Mouse (Mus musculus): ENCODE results near the gene Cpped1.

The Cpped1 gene

DNA sequence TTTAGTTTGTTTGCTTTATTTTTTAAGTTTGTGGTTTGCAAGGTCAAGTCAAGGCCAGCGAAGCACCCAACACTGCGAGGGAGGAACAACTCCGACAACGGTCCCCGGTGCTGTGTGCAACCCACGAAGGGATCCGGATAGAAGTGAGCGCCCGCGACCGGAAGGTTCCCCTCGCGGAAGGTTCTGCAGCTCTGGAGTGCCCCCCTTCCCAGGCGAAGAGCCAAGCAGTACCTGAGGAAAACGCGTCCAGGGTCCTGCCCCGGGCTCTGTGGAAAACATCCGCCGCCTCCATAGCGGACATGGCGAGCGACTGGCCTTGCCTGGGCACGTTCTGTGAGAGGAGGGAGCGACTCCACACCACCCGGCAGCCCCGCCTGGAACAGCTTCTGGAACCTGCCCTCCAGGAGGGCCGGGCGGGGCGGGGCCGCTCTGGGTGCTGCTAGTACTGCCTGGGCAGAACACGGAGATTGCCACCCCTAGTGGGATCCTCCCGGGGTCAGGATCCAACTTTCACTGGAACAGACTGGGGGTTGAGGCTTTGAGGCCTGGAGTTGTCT lies at the start of gene Cpped1:
Gene Cpped1 (minus strand): TSS at position 411 of the 557 bp plus-strand sequence.
- DNase-seq (ENCODE audit: low read depth, low spot score), result peak; percentile 87

DNA sequence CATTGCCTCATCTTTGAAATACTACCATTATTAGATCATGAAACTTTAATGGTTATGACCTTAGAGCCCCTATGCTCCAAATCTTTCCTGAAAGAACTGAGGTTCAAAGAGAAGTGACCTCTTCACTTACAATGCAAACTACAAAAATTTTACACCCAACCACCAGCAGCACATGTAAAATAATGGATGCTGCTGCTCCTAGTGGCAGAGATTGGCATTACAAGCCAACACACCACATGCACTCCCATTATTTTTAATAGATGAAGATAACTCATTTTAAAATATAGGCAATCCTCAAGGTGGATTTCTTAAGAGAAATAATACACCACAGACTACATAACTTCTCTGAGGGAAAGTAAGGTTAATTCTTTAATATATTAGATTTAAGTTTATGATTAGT lies 31.2 kb upstream of the Cpped1 start:
- peak; percentile 26 for DNase-seq (ENCODE audit: low read depth, low spot score)

- DNase-seq (ENCODE audit: low read depth, low spot score), result no peak
Observed at GRCm38 (mm10) chr16:11910801-11911200, 1.6 kb upstream of the Cpped1 start.

DNA sequence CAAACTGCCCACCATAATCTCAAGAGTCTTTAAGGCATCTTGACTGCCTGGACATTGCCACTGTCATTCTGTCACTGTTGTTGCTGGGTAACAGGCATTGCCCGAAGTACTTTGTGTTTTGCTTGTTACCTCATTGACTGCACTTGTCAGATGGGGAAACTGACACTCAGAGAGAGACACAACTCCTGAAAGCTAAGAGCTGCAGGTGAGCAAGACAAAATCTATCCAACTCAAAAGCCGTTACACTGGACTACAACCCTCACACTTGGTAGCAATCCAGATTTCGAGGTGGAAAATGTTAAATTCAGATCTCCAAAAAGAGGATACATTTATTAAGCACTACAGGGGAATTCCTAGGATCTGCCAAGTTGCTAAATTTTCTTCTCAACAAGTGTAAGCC lies 572 bp upstream of the Cpped1 start:
- no peak for DNase-seq (ENCODE audit: low read depth, low spot score)

DNA sequence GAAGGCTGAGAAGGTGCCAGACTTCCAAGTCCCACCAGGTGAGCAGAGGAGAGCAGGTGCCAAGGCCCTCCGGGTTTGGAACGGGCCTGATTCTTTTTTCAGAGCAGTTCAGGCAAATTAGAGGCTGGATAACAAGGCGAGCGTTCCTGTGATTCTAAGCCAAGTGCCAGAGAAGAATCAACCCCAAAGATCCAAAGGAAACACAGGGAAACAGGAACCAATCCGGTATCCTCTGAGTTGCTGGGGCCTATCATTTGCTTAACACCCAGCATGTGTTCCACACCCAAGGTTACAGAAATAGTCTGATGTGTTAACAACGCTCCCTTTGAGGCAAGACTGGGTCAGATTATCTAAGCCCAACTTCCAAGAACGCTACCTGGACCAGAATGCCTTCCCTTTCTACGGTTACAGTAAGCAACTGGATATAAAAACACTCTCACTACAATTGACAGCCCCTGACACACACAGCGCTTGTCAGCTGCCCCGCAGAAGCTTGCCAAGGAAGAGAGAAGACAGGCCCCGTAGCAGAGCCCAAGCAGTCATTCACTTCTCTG lies 707 bp downstream of the Cpped1 start:
- no peak for DNase-seq (ENCODE audit: low read depth, low spot score)

GRCm38 (mm10) chr16:11907816-11908215 lies 1.4 kb downstream of the Cpped1 start:
- DNase-seq (ENCODE audit: low read depth, low spot score), result no peak

- DNase-seq (ENCODE audit: low read depth, low spot score), result no peak
Observed at GRCm38 (mm10) chr16:11906906-11907305, 2.3 kb downstream of the Cpped1 start.

- DNase-seq (ENCODE audit: low read depth, low spot score), result no peak
Observed at GRCm38 (mm10) chr16:11905216-11905615, 4.0 kb downstream of the Cpped1 start.

GRCm38 (mm10) chr16:11902007-11902406 lies 7.2 kb downstream of the Cpped1 start:
- DNase-seq (ENCODE audit: low read depth, low spot score), result no peak

DNA sequence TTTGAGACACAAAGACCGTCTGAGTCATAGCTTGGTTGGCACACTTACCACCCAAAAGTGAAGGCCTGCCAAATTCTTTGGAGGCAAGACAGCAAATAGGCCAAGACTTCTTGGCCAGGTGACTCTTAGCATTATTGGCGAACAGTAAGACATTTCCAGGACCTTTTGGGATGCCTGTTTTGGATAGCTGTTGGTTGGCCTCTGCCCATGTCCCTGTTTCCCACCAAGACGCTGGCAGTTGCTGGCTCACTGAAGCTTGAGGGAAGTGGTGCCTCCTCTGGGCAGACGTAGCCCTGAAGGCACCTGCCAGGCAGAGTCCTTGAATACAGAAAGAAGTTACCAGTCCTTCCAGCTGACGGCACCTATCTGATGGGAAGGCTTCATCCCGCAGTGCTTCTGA lies 8.9 kb downstream of the Cpped1 start:
- no peak for DNase-seq (ENCODE audit: low read depth, low spot score)

- DNase-seq (ENCODE audit: low read depth, low spot score), result no peak
Observed at GRCm38 (mm10) chr16:11896411-11896810, 12.8 kb downstream of the Cpped1 start.

GRCm38 (mm10) chr16:11894877-11895276 lies 14.4 kb downstream of the Cpped1 start:
- no peak for DNase-seq (ENCODE audit: low read depth, low spot score)

GRCm38 (mm10) chr16:11890186-11890585 lies 19.1 kb downstream of the Cpped1 start:
- no peak for DNase-seq (ENCODE audit: low read depth, low spot score)

- DNase-seq (ENCODE audit: low read depth, low spot score), result no peak
Observed at GRCm38 (mm10) chr16:11889741-11890140, 19.5 kb downstream of the Cpped1 start.

DNA sequence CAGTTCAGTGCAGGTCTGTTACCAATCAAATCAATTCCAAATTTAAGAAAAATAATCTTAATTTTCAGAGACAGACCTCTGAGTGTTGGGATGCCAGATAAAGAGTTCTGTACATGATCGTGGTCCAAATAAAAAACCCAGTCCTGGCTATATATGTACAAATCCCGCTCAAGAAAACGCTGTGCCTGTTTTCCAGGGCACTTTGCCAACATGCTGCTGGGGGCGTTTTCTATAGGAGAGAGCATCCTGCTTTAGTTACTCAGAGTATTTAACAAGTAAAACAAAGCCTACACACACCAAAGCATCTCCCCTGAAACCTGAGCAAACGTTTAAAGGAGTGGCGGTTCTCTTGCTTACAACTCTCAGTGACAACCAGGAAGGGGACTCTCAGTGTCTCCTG lies 27.4 kb downstream of the Cpped1 start:
- DNase-seq (ENCODE audit: low read depth, low spot score), result no peak

DNA sequence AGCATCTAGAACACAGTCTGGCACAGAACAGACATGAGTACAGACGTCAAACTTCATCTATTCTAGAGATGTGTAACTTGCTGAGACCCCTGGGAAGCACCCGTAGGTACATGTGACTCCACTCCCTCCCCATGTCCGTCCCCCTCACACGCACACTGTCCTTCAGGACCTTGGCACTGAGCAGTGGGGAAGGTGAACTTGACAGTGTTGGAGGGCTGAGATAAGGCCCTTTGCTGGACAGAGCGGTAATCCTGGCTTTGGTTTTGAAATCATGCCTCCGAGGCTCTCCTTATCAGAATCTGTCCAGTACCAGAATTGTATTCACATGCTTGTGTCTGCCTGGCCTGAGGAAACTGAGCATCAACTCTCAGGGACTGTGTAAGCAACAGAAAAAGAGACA lies 28.8 kb downstream of the Cpped1 start:
- DNase-seq (ENCODE audit: low read depth, low spot score), result no peak

GRCm38 (mm10) chr16:11879196-11879595 lies 30.0 kb downstream of the Cpped1 start:
- DNase-seq (ENCODE audit: low read depth, low spot score), result no peak

DNA sequence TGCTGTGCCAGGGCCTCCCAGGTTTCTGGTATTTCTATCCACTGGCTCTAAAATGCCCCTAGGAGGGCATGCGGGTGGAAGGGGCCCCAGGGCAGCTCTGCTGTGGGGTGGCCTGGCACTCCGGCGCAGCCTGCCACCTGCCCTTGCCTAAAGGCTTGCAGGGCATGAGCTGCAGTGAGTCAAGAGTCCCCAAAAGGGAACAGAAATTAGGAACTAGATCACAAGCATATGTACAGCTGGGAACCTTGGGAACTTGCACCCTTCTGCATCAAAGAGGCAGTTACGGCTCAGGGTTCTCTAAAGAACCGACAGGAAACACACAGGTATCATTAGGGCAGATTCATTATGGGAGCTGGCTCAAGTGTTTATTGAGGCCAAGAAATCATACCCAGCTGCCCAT lies 34.0 kb downstream of the Cpped1 start:
- DNase-seq (ENCODE audit: low read depth, low spot score), result peak; percentile 8

DNA sequence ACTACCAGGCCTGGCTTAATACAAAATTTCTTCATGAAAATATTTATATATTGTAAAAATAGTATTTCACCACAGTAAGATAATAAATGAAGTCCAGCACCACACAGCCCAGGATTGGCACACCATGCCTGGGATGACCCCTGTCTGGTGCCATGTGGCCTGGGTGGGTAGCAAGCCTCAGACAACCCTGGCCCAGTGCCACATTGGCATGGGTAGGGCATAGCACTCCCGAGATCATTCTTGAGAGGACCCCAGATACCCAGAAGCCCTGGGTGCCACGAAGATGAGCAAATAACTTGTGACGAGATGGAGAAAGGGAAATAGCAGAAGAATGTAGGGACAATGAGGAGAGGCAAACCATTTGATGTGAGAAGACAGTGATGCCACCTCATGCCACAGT lies 36.0 kb downstream of the Cpped1 start:
- no peak for DNase-seq (ENCODE audit: low read depth, low spot score)

DNA sequence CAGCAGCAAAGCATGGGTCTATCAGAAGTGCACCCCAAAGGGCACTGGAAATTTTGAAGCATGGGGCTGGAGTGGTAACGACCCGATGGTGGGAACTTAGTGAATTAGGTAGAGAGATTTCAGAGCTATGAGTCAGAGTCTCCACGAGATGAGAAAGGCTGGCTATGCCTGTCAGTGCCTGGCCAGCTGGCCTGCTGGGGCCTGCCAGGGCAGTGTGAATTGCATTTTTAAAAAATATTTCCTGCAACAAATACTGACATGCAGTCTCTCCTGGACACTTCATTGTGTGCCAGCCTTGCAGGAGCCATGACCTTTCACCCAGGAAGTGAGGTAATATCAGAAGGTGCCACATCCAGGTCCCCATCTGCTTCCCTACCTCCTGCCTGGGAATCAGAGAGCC lies 40.8 kb downstream of the Cpped1 start:
- DNase-seq (ENCODE audit: low read depth, low spot score), result no peak

DNA sequence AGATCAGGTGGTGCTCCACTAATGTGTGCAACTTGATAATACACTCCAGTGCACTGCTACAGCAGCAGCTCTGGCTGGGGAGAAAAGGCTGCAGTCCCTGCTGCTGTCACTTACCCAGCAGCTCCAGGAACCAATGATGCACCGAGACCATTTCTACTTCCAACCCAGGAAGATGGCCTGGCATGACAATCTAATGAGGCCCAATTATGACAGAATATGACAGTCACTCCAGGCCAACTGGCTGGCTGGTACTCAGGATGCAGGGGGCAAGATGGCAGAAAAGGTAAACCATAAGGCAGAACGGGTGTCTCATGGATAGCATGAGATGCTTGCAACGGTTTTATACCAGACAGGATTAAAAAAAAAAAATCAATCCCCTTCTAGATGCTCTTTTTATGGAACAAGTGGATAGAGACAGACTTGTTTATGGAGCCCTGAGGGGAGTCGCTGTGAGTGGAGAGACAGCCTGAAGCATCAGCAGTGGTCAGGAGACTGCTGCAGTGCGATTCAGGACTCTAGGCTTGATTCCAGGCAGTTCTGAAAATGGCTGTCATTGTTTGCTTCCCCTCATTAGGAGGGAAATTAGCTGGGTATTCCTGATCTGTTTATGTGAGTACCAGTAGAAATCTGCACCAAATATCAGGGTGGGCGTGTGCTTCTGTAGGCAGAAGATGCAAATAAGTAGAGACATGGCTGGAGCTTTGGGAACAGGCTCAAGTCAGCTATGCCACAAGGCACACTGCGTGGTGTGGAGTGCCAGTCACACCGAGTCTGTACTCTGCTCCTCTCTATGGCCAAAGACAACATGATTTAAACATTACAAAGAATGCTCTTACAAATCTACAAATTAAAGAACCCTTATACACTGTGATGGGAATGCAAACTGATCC lies 56.3 kb downstream of the Cpped1 start:
- no peak for DNase-seq (ENCODE audit: low read depth, low spot score)

DNA sequence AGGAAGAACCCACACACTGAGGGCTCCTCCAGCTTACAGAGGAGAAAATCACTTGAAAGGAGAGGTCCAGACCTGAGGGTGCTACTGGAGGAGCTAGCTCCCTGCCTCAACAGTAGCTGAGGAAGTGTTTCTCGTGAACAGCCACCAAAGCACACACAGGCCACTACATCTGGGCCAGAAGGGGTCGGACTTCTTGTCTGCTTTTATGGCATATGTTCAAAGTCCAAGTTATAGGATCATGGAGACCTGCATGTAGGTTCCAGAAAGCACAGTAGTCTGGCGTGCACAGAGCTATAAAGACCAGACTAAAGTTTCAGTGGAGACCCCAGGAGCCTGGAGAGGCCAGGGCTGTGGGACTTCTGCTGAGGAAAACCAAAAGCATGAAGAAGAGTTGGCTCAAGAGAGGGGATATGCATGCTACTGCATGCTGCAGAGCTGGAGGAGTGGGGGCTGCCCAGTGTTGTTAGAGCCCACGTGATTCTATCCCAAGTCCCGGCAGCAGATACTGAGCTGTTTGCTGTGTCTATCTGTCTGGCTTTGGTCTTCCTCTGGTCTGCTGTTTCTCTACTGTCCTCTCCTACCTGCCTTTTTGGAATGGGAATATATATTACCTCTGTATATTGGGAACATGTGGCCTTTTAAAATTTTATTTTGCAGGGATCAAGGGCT lies 60.1 kb downstream of the Cpped1 start:
- DNase-seq (ENCODE audit: low read depth, low spot score), result no peak
